Comparison of ENCODE assay signal across 17 mouse cellular contexts in genomic region chr8:69957879-69958278, GRCm38 (mm10). TPM values are rescaled to one million over a fixed set of nuclear protein-coding genes. Genes with fewer than 3 reads are reported as not detected.
DNase-seq lines count a peak whose midpoint lies in the region; ATAC-seq lines count a peak whose summit lies in the region.
"Had no signal": no experiment of that assay in that cellular context is flagged by ENCODE, and none has a peak within 500 bp of the region (broad histone marks: within the 10 kb centered on the region; RNA-seq: fewer than 3 reads in every experiment).

No protein-coding gene starts in this region.

- 0 out of 2 replicates have a peak overlapping the region, but pooled peaks have one; percentile 15 for H3K9ac ChIP-seq in liver, embryonic 12.5 days
- no peak overlapping the region for H3K9ac ChIP-seq in heart, embryonic 16.5 days (ENCODE audit: low read length)
- H3K9ac ChIP-seq: forebrain, postnatal 0 days had no signal

- H3K36me3 ChIP-seq in liver, embryonic 12.5 days: peaks cover 19% of the 10 kb centered on the region
- no peaks in the 10 kb centered on the region for H3K36me3 ChIP-seq in heart, embryonic 16.5 days (ENCODE audit: control insufficient read depth, insufficient read depth)

- ATAC-seq in liver, embryonic 12.5 days: no peak
- no peak for ATAC-seq in heart, embryonic 16.5 days (replicated peaks; ENCODE audit: extremely low read depth, insufficient read depth, low FRiP score)
- ATAC-seq: forebrain, postnatal 0 days had no signal

- no peak overlapping the region for H3K4me3 ChIP-seq in liver, embryonic 12.5 days
- no peak overlapping the region for H3K4me3 ChIP-seq in brown adipose tissue, adult 24 weeks (ENCODE audit: insufficient read depth, low read depth, low read length)
- no peak overlapping the region for H3K4me3 ChIP-seq in heart, embryonic 16.5 days (ENCODE audit: low read length)

- H3K4me2 ChIP-seq in liver, embryonic 12.5 days: no peak overlapping the region
- no peak overlapping the region for H3K4me2 ChIP-seq in heart, embryonic 16.5 days (ENCODE audit: low read depth, low read length)

- no peaks in the 10 kb centered on the region for H3K27me3 ChIP-seq in liver, embryonic 12.5 days (replicated peaks)
- H3K27me3 ChIP-seq in heart, embryonic 16.5 days (ENCODE audit: control insufficient read depth, insufficient read depth, low read length): no peaks in the 10 kb centered on the region
- H3K27me3 ChIP-seq: CH12.LX had no signal

- intact Hi-C loops in heart, postnatal 14 days (cut with DNase I): no loop called here

- H3K9me3 ChIP-seq in liver, embryonic 12.5 days (replicated peaks): no peaks in the 10 kb centered on the region
- no peaks in the 10 kb centered on the region for H3K9me3 ChIP-seq in heart, embryonic 16.5 days (replicated peaks; ENCODE audit: control insufficient read depth, low read length)

- peak overlapping the region; percentile 45; the same call in 1 of the 2 replicates for H3K27ac ChIP-seq in liver, embryonic 12.5 days
- H3K27ac ChIP-seq in brown adipose tissue, adult 24 weeks (replicated peaks; ENCODE audit: low read depth, low read length): peak overlapping the region; percentile 87
- peak overlapping the region; percentile 59 for H3K27ac ChIP-seq in heart, embryonic 16.5 days (ENCODE audit: low read length)

- DNase-seq in heart, adult 9 months (ENCODE audit: low spot score in 2 of 2): peak; percentile 45 to 69
- DNase-seq in heart, postnatal 14 days: no peak
- no peak for DNase-seq in liver
- no peak for DNase-seq in cerebellum, adult 9-11 months
- DNase-seq: cerebellum, adult 2 months; embryo, embryonic 11 days; forebrain, postnatal 0 days; kidney, postnatal 36 days; layer of hippocampus, postnatal 36 days; lung, postnatal 14 days; retina, postnatal 1 day; thymus, postnatal 4 days had no signal

- H3K4me1 ChIP-seq in liver, embryonic 12.5 days: peaks cover 69% of the 10 kb centered on the region
- peaks cover 60% of the 10 kb centered on the region for H3K4me1 ChIP-seq in brown adipose tissue, adult 24 weeks (ENCODE audit: control insufficient read depth, insufficient read depth, insufficient read length, low read length)
- H3K4me1 ChIP-seq in heart, embryonic 16.5 days (ENCODE audit: control insufficient read depth, insufficient read depth, low read length): peaks cover 45% of the 10 kb centered on the region

RNA-seq across cellular contexts. Expression of gene Gatad2a, which starts 38.3 kb away (rescaled TPM):
- 10 to 100 TPM; 41.7 to 41.9 TPM for total RNA-seq in heart, postnatal 14 days (2021)
- 60.2 and 62.6 TPM in 2 replicates for polyA plus RNA-seq in liver, embryonic 12.5 days (2016; fragmentation: Nextera tagmentation; extraction: Ambion mirVana)
- polyA plus RNA-seq in brown adipose tissue, adult 24 weeks (2012; ENCODE audit: insufficient read depth, insufficient read length, missing spikeins): 33.7 and 35.6 TPM in 2 replicates
- polyA plus RNA-seq in heart, embryonic 16.5 days (2015; fragmentation: Nextera tagmentation; extraction: Ambion mirVana): 26.2 and 26.8 TPM in 2 replicates

RNA-seq across cellular contexts. Expression of gene Yjefn3, which starts 55.4 kb away (rescaled TPM):
- total RNA-seq in heart, postnatal 14 days (2021): 10 to 100 TPM; 10.4 to 10.7 TPM
- polyA plus RNA-seq in liver, embryonic 12.5 days (2016; fragmentation: Nextera tagmentation; extraction: Ambion mirVana): 0.74 and 0.86 TPM in 2 replicates
- polyA plus RNA-seq in brown adipose tissue, adult 24 weeks (2012; ENCODE audit: insufficient read depth, insufficient read length, missing spikeins): 8.4 and 10.4 TPM in 2 replicates
- 8.2 and 8.7 TPM in 2 replicates for polyA plus RNA-seq in heart, embryonic 16.5 days (2015; fragmentation: Nextera tagmentation; extraction: Ambion mirVana)

RNA-seq across cellular contexts. Expression of gene Ndufa13, which starts 55.5 kb away (rescaled TPM):
- 100 to 1,000 TPM; 404 to 405 TPM for total RNA-seq in heart, postnatal 14 days (2021)
- 121 and 122 TPM in 2 replicates for polyA plus RNA-seq in liver, embryonic 12.5 days (2016; fragmentation: Nextera tagmentation; extraction: Ambion mirVana)
- polyA plus RNA-seq in brown adipose tissue, adult 24 weeks (2012; ENCODE audit: insufficient read depth, insufficient read length, missing spikeins): 437 and 615 TPM in 2 replicates
- 372 and 379 TPM in 2 replicates for polyA plus RNA-seq in heart, embryonic 16.5 days (2015; fragmentation: Nextera tagmentation; extraction: Ambion mirVana)

RNA-seq across cellular contexts. Expression of gene Tssk6, which starts 55.9 kb away (rescaled TPM):
- not detected for total RNA-seq in heart, postnatal 14 days (2021)
- polyA plus RNA-seq in liver, embryonic 12.5 days (2016; fragmentation: Nextera tagmentation; extraction: Ambion mirVana): 3.8 and 4.5 TPM in 2 replicates
- not detected in 2 replicates for polyA plus RNA-seq in brown adipose tissue, adult 24 weeks (2012; ENCODE audit: insufficient read depth, insufficient read length, missing spikeins)
- 1.1 and 2.0 TPM in 2 replicates for polyA plus RNA-seq in heart, embryonic 16.5 days (2015; fragmentation: Nextera tagmentation; extraction: Ambion mirVana)
- total RNA-seq: midbrain, postnatal 0 days had no signal

Comparison
In these comparisons a context has a peak if more than half of its experiments do, and no peak if none do; other contexts are left out.
1. DNase-seq: peak in heart, adult 9 months (2 of 2); none in heart, postnatal 14 days (0 of 2), liver (single experiment) and cerebellum, adult 9-11 months (single experiment).
2. Peak in every context shown above with its lines, with median percentiles within 50 percentile points of each other: H3K27ac ChIP-seq.